Mouse (Mus musculus) pancreas, adult 10 weeks (tissue): ENCODE data around the gene Dtl. TPM values are rescaled to one million over a fixed set of nuclear protein-coding genes. Genes with fewer than 3 reads are reported as not detected.

ENCODE experiments used
- polyA plus RNA-seq: library from polyadenylated mRNA; stranded (reverse); fragments of 350-450 nt; fragmentation: Illumina TruSeq; extraction: RNeasy Lipid Tissue Mini Kit (QIAGEN cat#74804); gene quantifications from one replicate; pipeline ENCODE4 v1.2.3, GENCODE M21; 2015; ENCODE audit warnings: low read depth, low replicate concordance; ENCODE audit not compliant: insufficient read depth

Gene Dtl
- polyA plus RNA-seq: not detected

GRCm38 (mm10) chr1:191575458-191576247 lies at the start of gene Dtl, which contains the start of gene Ints7:
Dtl (minus strand) TSS chr1:191575544.
Ints7 (plus strand) TSS chr1:191575636.

Other genes with a start within 250 kb of the Dtl start
- 4.1 TPM for gene Tmem206, start 249.6 kb downstream of the Dtl start, polyA plus RNA-seq
- 28.2 TPM for gene Ppp2r5a, start 172.3 kb downstream of the Dtl start, polyA plus RNA-seq
- gene Ints7, start 92 bp upstream of the Dtl start, polyA plus RNA-seq: 3.3 TPM
- 4.3 TPM for gene Lpgat1, start 142.3 kb upstream of the Dtl start, polyA plus RNA-seq
- not detected for gene Nek2, start 245.9 kb upstream of the Dtl start, polyA plus RNA-seq